Mouse (Mus musculus): Measurements from ENCODE around the gene Calml4.
"Not testable (repeated sequence)": the region's sequence is repeated elsewhere in the genome, so short reads cannot be mapped to it uniquely, and the experiment has no call there.

Gene Calml4

DNA sequence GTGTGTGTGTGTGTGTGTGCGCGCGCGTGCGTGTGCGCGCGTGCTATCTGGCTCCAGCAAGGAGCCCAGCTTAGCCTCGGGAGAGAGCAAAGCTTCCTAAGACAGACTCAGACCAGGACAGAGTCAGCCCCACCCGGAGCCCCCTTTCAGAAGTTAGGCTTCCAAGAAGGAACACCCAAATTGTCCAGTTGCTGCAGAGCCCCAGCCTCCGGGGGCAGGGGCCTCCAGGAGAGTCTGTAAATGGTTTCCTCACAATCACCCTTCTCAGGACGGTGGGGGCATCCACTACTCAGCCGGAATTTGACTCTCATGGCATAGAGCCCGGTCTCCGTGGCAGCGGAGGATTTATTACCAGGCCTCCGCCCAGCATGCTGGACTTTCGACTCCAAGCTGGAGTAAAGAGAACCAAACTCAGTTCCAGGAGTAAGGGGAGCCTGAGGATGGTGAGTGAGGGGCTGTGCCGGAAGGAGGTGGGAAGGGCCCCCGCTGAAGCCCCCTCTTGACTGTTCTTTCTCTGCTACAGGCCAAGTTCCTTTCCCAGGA lies at the start of gene Calml4:
TSS of gene Calml4 (plus strand) at position 362 of the 543 bp plus-strand sequence.
- peak; percentile 71 for DNase-seq

DNA sequence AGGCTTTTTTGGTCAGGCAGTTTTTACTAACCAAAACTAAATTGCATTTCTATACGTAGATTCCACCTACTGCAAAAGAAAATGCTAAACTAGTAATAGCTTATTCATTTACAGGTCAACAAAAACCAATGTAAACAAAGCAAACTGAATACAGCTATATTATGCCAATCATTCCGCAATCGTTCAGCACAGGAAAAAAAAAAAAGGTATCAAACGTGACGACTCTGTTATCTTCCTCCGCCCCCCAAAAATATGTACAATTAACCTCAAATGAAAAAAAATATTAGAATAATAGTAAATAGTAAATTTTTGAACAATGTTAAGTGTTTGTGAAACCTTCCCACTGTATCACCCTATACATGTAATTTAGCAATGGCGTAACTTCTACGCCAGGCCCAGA lies 47.8 kb upstream of the Calml4 start:
- DNase-seq, result no peak

DNA sequence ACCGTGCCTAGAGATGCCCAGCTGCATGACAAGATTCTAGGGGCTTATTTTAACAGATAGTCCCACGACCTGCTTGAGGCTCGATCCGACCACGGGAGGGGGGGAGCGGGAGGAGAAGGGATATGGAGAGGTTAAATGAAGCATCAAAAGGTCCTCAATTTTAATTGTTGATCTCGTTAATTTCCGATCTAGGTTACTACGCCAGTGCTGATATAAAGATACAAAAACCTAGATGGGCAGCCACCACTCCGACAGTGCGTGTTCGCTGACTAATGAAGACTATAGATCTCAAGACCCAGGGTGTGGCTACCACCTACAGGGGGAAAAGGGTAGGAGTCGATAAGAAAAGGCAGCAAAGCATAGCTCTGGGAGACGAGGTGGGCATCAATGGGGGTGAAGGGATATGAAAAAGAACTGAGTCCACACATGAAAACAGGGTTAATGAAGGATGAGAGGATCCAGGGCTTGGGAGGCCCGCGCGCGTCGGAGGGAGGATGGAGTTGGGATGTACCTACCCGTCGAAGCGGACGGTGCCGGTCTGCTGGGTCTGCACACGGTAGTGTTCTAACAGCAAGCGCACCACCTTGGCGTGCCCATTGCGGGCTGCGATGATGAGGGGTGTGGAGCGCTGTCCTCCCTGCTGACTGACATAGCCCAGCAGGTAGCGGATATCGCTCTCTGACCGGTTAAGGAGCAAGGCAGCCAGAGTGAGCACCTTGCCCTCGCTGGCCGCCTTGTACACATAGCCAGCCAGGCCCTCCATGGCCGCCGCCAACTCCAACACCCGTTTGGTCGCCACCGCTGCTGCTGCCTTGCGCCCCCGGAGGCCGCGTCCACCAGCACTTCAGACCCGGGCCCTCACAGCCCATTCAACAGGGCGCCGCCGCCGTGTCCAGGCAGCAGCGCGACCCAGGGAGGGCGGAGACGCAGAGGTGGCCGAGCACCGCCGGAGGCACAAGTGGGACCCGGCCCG lies 47.1 kb upstream of the Calml4 start:
- DNase-seq, result peak; percentile 50

DNA sequence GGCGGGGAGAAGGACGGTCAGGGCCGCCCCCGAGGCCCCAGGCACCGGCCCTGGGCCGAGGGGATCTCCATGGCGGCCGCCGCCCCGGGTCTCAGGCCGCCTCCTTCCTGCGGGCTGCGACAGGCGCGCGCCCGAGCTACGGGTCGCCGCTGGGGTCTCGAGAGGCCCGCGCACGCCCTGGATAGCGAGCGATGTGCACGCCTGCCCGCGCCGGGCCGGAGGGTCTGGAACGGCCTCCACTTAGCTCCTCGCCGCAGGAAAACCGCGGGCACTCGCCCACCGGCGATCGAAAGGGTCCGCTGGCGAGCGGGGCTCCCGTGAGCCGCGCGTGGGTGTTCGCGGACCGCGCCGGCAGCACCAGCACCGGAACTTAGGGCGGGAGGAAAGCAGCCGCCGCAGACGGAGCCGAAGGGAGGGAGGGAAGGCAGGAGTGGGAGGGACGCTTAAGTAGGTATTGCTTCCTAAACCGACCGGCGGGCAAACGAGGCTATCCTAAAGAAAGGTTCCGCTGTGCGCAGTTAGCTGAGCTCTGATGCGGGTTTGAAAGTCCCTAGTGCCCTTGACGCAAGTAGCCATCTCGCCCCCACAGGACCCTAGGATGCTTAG lies 46.3 kb upstream of the Calml4 start, which contains the start of gene Fem1b:
TSS of gene Fem1b (minus strand) at position 419 of the 606 bp plus-strand sequence.
- peak; percentile 95 for DNase-seq

DNA sequence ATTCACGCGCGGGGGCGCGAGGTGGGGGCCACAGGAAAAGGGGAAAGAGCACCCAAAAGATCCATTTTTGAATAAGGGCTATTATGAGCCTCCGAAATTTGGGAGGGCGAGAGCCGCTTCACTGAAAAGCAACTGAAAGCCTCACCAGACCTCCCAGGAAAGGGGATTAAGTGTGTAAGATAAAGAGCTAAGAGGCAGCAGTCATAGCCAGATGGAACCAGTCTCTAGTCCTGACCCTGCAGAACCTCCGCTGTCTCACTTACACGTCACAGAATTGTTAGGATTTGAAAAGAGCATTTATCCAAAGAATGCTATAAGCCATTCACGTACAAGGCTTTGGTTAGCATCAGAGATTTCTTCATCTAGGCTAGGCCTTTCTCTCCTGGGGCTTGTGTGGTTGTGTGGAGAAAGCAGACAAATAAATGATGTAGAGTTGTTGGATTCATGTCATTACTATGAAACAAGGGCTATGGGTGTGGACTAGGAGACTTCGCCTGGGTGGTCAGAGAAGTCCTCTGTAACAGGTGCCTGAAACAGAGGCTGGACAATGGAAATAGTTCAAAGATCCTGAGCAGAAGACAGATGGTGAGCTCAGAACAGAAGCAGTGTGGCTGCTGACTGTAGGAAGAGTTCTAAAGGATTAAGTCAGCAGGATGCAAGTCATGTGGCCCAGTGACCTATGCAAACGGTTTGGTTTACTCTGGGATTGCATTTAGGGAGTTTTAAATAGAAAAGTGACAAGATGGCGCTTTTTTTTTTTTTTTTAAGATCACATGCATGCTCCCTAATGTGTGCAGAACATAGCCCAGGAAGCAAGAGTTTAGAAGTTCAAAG lies 45.4 kb upstream of the Calml4 start:
- DNase-seq, result no peak

DNA sequence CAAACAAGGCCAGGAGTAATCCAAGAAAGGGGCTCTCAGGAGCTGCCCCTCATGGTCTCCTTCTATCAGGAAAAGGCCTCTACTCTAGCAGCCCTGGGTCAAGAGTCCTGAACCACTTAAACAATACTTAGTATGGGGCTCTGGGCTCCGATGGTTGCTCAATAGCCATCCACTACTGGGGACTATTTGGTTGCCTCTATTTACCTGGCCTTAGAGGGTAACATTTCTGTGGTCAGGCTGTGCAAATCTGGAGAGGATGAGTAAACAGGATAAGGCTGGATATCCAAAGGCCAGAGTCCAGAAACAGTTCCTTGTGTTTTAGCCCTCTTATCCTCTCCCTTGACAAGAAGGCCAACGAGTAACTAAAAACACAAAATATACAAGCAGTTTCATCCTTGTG lies 43.1 kb upstream of the Calml4 start:
- DNase-seq, result no peak

DNA sequence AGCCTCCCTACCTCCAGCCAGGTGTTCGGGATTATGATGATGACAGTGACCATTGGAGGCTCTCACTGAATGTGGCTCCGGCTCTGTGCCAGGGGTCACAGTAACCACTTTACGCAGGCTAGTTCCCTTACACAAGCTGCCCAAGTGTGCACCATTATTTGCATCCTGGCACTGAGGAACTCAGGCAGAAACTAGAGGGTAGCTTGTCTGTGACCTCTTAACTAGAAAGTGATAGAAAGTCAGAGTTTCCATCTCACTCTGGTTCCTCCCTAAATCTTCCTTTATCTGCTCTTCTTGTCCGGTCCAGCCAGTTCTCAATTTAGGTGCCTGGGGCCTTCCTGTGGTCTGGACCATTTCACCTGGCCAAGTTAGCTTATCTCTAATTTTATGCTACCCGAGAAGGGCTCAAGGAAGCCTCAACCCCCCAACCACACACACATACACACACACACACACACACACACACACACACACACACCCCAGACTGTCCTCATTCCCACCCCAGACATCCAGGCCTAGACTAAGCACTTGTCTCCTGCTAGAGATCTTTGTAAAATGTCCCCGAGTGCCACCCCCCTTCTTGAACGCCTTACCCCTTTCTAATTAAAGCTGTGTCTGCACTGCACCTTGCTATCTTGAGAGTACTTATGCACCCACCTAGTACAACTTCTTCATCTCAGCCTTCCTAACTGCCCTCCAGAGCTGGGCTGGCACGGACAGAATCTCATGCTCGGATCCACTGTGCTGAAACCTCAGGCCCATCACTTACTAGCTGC lies 41.4 kb upstream of the Calml4 start:
- no peak for DNase-seq

DNA sequence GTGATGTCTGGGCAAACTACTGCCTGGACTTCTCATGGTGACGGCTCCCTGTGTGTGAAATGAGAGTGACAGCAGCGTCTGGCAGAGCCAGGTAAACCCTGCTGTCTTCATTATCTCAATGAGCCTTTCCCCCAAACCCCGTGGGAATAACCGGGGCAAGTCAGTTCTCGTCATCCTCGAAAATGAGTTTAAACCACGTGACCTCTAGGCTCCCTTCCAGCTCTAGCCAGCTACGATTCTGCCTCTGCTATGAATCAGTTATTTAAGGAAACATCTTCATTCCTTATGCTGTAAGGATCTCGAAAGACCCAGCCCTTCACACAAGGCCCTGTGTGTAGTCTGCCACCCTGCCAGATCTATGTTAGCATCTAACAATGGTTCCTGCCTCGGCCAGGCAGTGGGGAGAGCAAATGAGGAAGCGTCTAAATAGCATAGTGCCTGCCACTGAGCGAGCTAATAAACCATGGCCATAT lies 40.7 kb upstream of the Calml4 start:
- no peak for DNase-seq

DNA sequence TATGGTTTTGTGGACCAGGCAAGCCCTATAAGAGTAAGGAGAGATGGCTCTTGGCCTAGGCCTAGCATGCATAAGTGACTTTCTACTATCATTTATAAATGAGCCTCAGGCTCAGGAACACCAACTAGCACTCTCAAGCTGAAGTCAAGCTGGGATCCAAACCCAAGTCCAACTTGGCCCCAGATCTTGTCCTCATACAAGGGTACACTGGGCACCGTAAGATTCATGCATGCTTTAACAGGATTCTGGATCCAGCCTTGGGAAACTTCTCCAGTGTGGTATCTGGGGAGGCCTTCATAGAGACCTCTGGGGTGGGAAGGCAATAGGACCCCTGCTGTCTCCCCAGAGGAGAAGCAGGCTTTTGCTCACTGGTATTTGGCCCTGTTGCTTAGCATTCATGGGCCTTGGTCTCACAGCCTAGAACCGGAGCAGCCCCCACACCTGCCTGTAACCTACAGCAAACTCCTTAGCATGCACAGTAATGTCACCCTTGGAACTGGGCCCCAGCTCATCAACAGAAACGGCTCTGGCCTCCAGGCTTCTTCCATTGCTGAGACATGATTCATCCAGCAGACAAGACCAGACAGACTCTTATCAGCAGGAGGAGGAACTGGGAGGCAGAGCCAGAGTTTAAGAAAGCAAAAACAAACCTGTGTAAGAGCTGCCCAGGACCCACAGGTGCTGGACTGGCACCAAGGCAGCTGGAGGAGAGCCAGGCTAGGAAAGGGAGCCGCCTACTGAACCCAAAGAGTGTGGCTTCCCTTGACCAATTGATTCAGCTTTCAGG lies 39.9 kb upstream of the Calml4 start:
- DNase-seq, result no peak

DNA sequence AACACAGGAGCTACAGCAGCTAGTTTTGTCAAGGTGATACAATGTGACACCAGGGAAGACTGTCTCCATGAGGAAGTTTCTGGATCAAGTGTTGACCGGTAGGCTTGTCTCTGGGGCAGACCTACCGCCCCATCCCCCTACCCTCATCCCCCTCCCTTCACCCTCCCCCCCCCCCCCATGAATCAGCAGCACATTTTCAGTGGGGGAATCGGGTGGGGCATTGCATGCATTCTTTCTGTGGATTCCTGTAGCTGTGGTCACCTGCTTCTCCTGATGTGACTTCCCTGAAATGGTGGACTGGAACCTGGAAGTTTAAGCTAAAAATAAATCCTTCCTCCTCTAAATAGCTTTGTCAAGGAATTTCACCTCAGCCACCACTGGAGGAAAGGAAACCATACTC lies 38.4 kb upstream of the Calml4 start:
- no peak for DNase-seq

DNA sequence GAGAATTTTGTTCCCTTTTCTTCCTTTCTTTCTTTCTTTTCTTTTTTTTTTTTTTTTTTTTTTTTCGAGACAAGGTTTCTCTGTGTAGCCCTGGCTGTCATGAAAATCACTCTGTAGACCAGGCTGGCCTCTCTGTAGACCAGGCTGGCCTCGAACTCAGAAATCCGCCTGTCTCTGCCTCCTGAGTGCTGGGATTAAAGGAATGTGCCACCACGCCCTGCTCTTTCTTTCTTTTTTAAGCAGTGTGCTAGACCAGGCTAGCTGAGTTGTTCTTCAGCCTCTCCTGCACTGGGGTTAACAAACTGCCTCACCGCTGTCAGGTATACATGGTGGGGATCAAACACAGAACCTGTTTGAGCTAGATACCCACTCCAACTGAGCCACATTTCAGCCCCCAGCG lies 38.0 kb upstream of the Calml4 start:
- not testable (repeated sequence) for DNase-seq

DNA sequence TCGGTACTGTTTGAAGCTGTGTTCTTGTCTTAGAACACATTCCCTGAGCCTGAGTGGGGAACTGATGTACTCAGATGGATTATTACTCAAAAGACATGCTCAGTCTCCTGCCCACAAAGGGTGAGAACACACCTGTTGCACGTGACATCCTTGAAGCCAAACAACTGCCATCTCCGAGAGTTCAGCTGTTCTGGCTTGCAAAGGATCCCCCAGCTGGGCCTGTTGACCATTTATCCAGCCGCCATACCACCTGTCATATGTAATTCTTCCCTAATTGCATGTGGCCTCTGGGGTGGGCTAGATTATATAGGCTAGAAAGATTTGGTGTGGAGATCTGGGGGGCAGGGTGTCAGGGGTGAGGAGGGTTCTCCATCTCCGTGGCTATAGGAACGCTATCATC lies 37.1 kb upstream of the Calml4 start:
- DNase-seq, result no peak

DNA sequence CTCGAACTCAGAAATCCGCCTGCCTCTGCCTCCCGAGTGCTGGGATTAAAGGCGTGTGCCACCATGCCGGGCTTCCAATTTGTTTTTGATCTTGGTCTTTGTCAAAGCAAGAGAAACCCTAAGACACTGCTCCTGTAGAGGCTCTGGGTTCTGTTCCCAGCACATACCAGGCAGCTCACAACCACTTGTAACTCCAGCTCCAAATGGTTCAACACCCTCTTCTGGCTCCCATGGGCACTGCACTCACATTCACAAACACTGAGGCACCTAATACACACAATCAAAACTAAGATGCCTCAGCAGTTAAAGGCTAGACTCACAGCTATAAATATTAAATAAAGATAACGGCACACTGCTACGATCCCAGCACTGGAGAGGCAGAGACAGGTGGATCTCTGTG lies 36.1 kb upstream of the Calml4 start:
- no peak for DNase-seq

DNA sequence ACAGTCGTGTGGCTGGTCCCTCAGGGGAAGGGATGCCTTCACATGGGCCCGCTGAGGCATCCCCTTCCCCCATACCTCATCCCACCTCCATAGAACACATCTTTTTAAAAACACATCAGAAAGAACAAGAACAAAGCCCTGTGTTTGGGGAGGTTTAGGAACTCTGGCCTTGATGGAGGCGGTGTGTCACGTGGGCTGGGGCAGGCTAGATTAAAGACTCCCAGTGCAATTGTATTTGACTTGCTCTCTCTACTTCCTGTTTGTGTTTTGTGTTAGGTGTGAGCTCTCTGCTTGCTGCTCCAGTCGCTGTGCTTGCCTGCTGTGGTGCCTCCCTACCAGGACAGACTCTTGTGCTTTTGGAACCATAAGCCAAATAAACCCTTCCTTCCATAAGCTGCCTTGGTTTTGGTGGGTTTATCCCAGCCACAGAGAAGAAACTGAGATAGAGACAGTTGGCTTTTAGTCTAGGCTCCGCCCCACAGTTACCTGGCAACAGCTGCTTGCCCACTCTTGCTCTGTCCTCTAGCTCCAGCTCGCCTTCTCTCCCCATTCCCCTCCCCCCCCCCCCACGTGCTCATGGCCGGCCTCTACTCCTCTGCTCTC lies 32.0 kb upstream of the Calml4 start:
- peak; percentile 55 for DNase-seq

DNA sequence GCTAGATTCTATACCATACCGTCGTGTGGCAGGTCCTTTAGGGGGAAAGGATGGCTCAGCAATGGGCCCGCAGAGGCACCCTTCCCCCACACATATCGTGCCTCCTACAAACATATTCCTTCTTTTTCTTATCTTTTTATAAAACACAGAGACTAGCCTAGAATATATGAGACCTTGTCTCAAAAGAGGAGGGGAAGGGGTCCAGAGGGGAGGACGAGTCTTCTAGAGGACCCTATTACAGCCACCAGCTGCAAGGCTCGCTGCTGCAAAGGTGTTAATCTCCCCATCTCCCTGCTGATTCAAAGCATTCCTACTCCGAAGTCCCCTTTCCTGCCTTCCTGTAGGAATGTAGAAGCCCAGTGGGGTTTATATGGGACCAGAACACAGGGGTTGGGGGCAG lies 31.4 kb upstream of the Calml4 start:
- peak; percentile 43 for DNase-seq

DNA sequence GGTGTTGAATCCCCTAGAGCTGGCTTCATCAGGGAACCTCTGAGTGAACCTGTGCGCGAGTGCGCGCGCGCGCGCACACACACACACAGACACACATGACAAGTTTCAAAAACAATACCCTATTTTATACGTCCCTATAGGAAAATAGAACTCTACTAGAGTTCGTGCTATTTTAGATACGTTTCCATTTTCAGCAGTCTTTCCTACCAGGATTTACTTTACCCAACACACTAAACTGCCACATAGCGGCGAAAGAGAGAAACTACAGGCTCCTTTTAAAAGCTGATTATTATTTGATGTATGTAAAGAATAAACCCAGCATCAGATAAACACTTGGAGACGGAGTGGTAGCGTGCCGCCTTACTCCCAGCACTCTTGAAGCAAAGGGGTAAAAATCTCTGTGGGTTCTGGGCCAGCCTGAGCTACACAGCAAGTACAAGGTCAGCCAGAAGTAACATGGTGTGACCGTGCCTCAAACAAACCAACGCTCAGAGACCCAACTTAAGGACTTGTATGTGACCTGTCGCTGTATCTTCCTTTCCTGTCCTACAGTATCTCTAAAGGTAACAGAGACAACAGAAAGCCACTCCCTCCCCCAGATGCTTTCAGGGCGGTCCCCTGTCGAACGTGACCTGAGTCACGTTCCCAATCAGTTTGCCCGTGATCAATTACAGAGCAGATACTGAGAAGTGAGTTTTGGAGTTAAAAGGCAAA lies 29.8 kb upstream of the Calml4 start:
- peak; percentile 80 for DNase-seq

DNA sequence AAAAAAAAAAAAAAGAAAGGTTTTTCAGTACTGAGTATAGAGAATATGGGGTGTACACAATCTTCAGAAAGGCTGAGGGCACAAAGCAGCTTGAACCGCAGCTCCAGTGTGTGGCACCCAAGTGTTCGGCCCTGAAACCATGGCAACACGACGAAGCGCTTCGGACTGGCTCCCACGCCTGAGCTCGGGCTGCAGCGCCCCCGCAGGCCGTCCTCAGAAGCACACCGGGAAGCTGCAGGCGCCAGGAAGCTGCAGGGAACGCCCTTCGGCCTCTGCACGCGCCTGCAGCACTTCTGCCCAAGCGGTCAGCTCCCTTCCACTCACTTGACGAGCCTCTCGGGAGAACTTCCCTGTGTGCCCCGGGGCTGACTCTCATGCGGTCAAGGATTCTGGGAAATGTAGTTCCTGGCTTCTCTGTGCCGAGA lies 29.2 kb upstream of the Calml4 start:
- peak; percentile 97 for DNase-seq

DNA sequence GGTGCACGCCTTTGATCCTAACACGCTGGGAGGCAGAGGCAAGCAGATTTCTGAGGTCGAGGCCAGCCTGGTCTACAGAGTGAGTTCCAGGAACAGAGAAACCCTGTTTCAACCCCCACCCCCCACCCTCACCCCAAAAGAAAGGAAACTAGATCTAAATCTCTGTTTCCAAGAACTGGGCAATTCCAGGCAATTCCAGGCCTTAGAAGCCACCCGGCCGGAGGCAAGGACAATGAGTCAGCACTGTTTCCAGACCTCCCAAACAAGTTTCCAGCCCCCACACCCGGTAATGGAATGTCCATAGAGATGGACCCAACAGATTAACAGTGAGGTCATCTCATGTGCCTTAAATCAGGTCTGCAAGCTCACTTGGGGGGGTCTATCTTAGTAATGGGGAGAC lies 28.0 kb upstream of the Calml4 start:
- DNase-seq, result no peak

DNA sequence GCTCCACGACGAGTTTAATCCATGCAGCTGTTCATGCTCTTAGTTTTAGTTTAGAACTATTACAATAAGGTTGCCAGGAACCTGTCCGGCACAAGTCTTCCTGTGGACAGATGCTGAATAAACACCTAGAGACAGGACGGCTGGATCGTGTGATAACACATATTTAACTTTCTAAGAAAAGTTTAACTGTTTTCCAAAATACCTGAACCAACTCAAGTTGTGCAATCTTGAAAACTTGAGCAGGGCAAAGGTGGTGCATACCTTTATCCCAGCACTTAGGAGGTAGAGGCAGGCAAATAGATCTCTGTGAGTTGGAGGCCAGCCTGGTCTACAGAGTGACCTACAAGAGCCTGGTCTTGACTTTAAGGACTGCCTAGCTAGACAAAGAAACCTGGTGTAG lies 23.0 kb upstream of the Calml4 start:
- DNase-seq, result no peak

Data from embryo, embryonic 11 days (tissue).